Comparison of ENCODE assay signal across 30 mouse cellular contexts in genomic region chr3:98245892-98246291, GRCm38 (mm10). TPM values are rescaled to one million over a fixed set of nuclear protein-coding genes. Genes with fewer than 3 reads are reported as not detected.
DNase-seq lines count a peak whose midpoint lies in the region; ATAC-seq and TF ChIP-seq lines count a peak whose summit lies in the region.
"Had no signal": no experiment of that assay in that cellular context is flagged by ENCODE, and none has a peak within 500 bp of the region (broad histone marks: within the 10 kb centered on the region; RNA-seq: fewer than 3 reads in every experiment).

No protein-coding gene starts in this region.

- no peaks in the 10 kb centered on the region for H3K9me3 ChIP-seq in lung, embryonic 16.5 days (ENCODE audit: control insufficient read depth, low read length)
- no peaks in the 10 kb centered on the region for H3K9me3 ChIP-seq in intestine, postnatal 0 days (ENCODE audit: control insufficient read depth)
- no peaks in the 10 kb centered on the region for H3K9me3 ChIP-seq in stomach, embryonic 16.5 days (replicated peaks; ENCODE audit: control insufficient read depth, low read length)
- H3K9me3 ChIP-seq: heart, embryonic 10.5 days; hindbrain, embryonic 12.5 days; limb, embryonic 10.5 days; midbrain, embryonic 13.5 days; neural tube, embryonic 13.5 days had no signal

- no peak overlapping the region for H3K4me3 ChIP-seq in lung, embryonic 16.5 days (ENCODE audit: low read length)
- H3K4me3 ChIP-seq in lung, adult 2 months (replicated peaks; ENCODE audit: extremely low read depth, low read depth, low read length), result no peak overlapping the region
- H3K4me3 ChIP-seq in intestine, postnatal 0 days (ENCODE audit: low read depth, low read length), result no peak overlapping the region
- no peak overlapping the region for H3K4me3 ChIP-seq in stomach, embryonic 16.5 days (replicated peaks; ENCODE audit: low read length)
- H3K4me3 ChIP-seq: heart, embryonic 10.5 days; hindbrain, embryonic 12.5 days; limb, embryonic 10.5 days; midbrain, embryonic 13.5 days; neural tube, embryonic 13.5 days had no signal

- intact Hi-C loops in gastrocnemius, postnatal 14 days (cut with DNase I; ENCODE audit: low total_unique reads), result no loop called here

- H3K4me1 ChIP-seq in lung, embryonic 16.5 days (replicated peaks; ENCODE audit: control insufficient read depth, insufficient read depth, low read length), result no peaks in the 10 kb centered on the region
- H3K4me1 ChIP-seq in lung, adult 2 months (ENCODE audit: control insufficient read depth, insufficient read depth, low read length), result no peaks in the 10 kb centered on the region; the same call in 1 of the 2 replicates
- no peaks in the 10 kb centered on the region for H3K4me1 ChIP-seq in intestine, postnatal 0 days (replicated peaks; ENCODE audit: control insufficient read depth, insufficient read depth, low read length)
- H3K4me1 ChIP-seq in stomach, embryonic 16.5 days (ENCODE audit: control insufficient read depth, insufficient read depth, low read length), result no peaks in the 10 kb centered on the region; the same call in 1 of the 2 replicates
- H3K4me1 ChIP-seq: neural tube, embryonic 13.5 days had no signal

- WGBS in lung, embryonic 16.5 days, result 6% methylated on average over 8 of the region's 8 CpGs
- 24% methylated on average over 8 of the region's 8 CpGs for WGBS in lung, adult 2 months
- WGBS in intestine, postnatal 0 days, result 7% methylated on average over 8 of the region's 8 CpGs
- WGBS in stomach, embryonic 16.5 days, result 15% methylated on average over 8 of the region's 8 CpGs

- H3K36me3 ChIP-seq in lung, embryonic 16.5 days (ENCODE audit: control insufficient read depth, insufficient read depth, low read length), result no peaks in the 10 kb centered on the region
- H3K36me3 ChIP-seq in intestine, postnatal 0 days (ENCODE audit: control insufficient read depth, insufficient read depth), result no peaks in the 10 kb centered on the region
- no peaks in the 10 kb centered on the region for H3K36me3 ChIP-seq in stomach, embryonic 16.5 days (ENCODE audit: control insufficient read depth, insufficient read depth, low read length)
- H3K36me3 ChIP-seq: G1E; heart, embryonic 10.5 days; hindbrain, embryonic 12.5 days; limb, embryonic 10.5 days; midbrain, embryonic 13.5 days; neural tube, embryonic 13.5 days had no signal

- no peaks in the 10 kb centered on the region for H3K27me3 ChIP-seq in lung, embryonic 16.5 days (ENCODE audit: control insufficient read depth, insufficient read depth, low read depth, low read length)
- H3K27me3 ChIP-seq in intestine, postnatal 0 days (replicated peaks; ENCODE audit: control insufficient read depth, insufficient read depth, low read length), result no peaks in the 10 kb centered on the region
- H3K27me3 ChIP-seq in stomach, embryonic 16.5 days (ENCODE audit: control insufficient read depth, insufficient read depth, low read length), result no peaks in the 10 kb centered on the region
- H3K27me3 ChIP-seq: hindbrain, embryonic 12.5 days; neural tube, embryonic 13.5 days had no signal

- TF ChIP-seq CTCF in lung, adult 2 months (IDR thresholded peaks at IDR 0.05; ENCODE audit: insufficient read depth, low read length), result no peak
- no peak for TF ChIP-seq CTCF in intestine, postnatal 0 days (IDR thresholded peaks at IDR 0.05; ENCODE audit: low read depth)

- TF ChIP-seq POLR2A in lung, adult 2 months (IDR thresholded peaks at IDR 0.05; ENCODE audit: borderline replicate concordance, extremely low read depth, low read depth, low read length), result no peak

- 0 out of 2 replicates have a peak overlapping the region, but pooled peaks have one; percentile 7 for H3K4me2 ChIP-seq in lung, embryonic 16.5 days (ENCODE audit: low read depth, low read length)
- no peak overlapping the region for H3K4me2 ChIP-seq in intestine, postnatal 0 days (replicated peaks; ENCODE audit: low read depth)
- H3K4me2 ChIP-seq in stomach, embryonic 16.5 days (ENCODE audit: low read depth, low read length), result peak overlapping the region; percentile 16; the same call in 1 of the 2 replicates
- H3K4me2 ChIP-seq: hindbrain, embryonic 12.5 days; midbrain, embryonic 13.5 days; neural tube, embryonic 13.5 days had no signal

- H3K27ac ChIP-seq in lung, embryonic 16.5 days (ENCODE audit: low read length), result no peak overlapping the region; the same call in 1 of the 2 replicates
- H3K27ac ChIP-seq in intestine, postnatal 0 days (ENCODE audit: low read depth, low read length), result peak overlapping the region; percentile 74
- H3K27ac ChIP-seq in stomach, embryonic 16.5 days (ENCODE audit: low read length), result peak overlapping the region; percentile 51; the same call in 1 of the 2 replicates
- H3K27ac ChIP-seq: heart, embryonic 10.5 days; hindbrain, embryonic 12.5 days; limb, embryonic 10.5 days; midbrain, embryonic 13.5 days; neural tube, embryonic 13.5 days had no signal

- H3K9ac ChIP-seq in lung, embryonic 16.5 days (ENCODE audit: low read length), result no peak overlapping the region
- no peak overlapping the region for H3K9ac ChIP-seq in intestine, postnatal 0 days (ENCODE audit: low read depth, low read length)
- peak overlapping the region; percentile 19; the same call in 1 of the 2 replicates for H3K9ac ChIP-seq in stomach, embryonic 16.5 days (ENCODE audit: low read length)
- H3K9ac ChIP-seq: forebrain, postnatal 0 days; hindbrain, embryonic 12.5 days; midbrain, embryonic 13.5 days; neural tube, embryonic 13.5 days had no signal

- peak; percentile 31 for DNase-seq in embryo, embryonic 10 days (ENCODE audit: low spot score)
- no peak for DNase-seq in embryo, embryonic 10.5 days (ENCODE audit: low spot score)
- no peak for DNase-seq in lung, adult 2 months
- DNase-seq in spleen, postnatal 14 days (ENCODE audit: low spot score in 2 of 2), result no peak
- DNase-seq in gastrocnemius, postnatal 14 days, result no peak
- DNase-seq: adrenal gland, postnatal 14 days; cerebellum, postnatal 10 days; embryo, embryonic 11 days; forebrain, postnatal 0 days; lung, adult 18-20 months; right cerebral cortex, adult 18-20 months; thymus, postnatal 36 days had no signal

- ATAC-seq in lung, embryonic 16.5 days (ENCODE audit: low read depth), result no peak
- no peak for ATAC-seq in intestine, postnatal 0 days
- no peak; the same call in 1 of the 2 replicates for ATAC-seq in stomach, embryonic 16.5 days (ENCODE audit: insufficient read depth, low FRiP score)
- ATAC-seq: CD4-positive, CD25-positive, alpha-beta regulatory T cell, adult 4 months; forebrain, postnatal 0 days; inflammation-experienced regulatory T-cells, adult 6 months; midbrain, embryonic 13.5 days had no signal

RNA-seq across cellular contexts. Expression of gene Reg4, which starts 23.9 kb away (rescaled TPM):
- not detected in 2 replicates for polyA plus RNA-seq in lung, embryonic 16.5 days (2015; fragmentation: Nextera tagmentation; extraction: Ambion mirVana)
- 0.34 TPM in 1 of 2 replicates, not detected in the other for polyA plus RNA-seq in lung, adult 2 months (2012; rRNA removed)
- polyA plus RNA-seq in intestine, postnatal 0 days (2015; fragmentation: Nextera tagmentation; extraction: Ambion mirVana), result 90.6 and 144 TPM in 2 replicates
- 0.30 and 1.1 TPM in 2 replicates for polyA plus RNA-seq in stomach, embryonic 16.5 days (2015; fragmentation: Nextera tagmentation; extraction: Ambion mirVana)
- not detected for total RNA-seq in gastrocnemius, postnatal 14 days (2021)
- total RNA-seq: adrenal gland, postnatal 14 days; forebrain, postnatal 0 days; G1E; gastrocnemius, adult 18-20 months; layer of hippocampus, adult 18-20 months; left cerebral cortex, adult 18-20 months; megakaryocyte progenitor cell, adult 5-6 weeks had no signal
- polyA plus RNA-seq: brain, embryonic 14.5 days; CD4-positive, CD25-positive, alpha-beta regulatory T cell, adult 4 months; forebrain, postnatal 0 days; G1E; gonadal fat pad, adult 2 months; heart, embryonic 10.5 days; heart, postnatal 0 days; hindbrain, embryonic 12.5 days; inflammation-experienced regulatory T-cells, adult 6 months; limb, embryonic 10.5 days; midbrain, embryonic 13.5 days; neural tube, embryonic 13.5 days had no signal

RNA-seq across cellular contexts. Expression of gene Hmgcs2, which starts 34.3 kb away (rescaled TPM):
- 5.7 and 9.4 TPM in 2 replicates for polyA plus RNA-seq in lung, embryonic 16.5 days (2015; fragmentation: Nextera tagmentation; extraction: Ambion mirVana)
- polyA plus RNA-seq in lung, adult 2 months (2012; rRNA removed), result 12.8 and 14.4 TPM in 2 replicates
- polyA plus RNA-seq in intestine, postnatal 0 days (2015; fragmentation: Nextera tagmentation; extraction: Ambion mirVana), result 649 and 754 TPM in 2 replicates
- 91.5 and 93.3 TPM in 2 replicates for polyA plus RNA-seq in stomach, embryonic 16.5 days (2015; fragmentation: Nextera tagmentation; extraction: Ambion mirVana)
- total RNA-seq in gastrocnemius, postnatal 14 days (2021), result 1 to 10 TPM; 2.1 to 2.3 TPM
- total RNA-seq: G1E had no signal
- polyA plus RNA-seq: CD4-positive, CD25-positive, alpha-beta regulatory T cell, adult 4 months; G1E; inflammation-experienced regulatory T-cells, adult 6 months had no signal

Comparison
In these comparisons a context has a peak if more than half of its experiments do, and no peak if none do; other contexts are left out.
1. RNA of gene Reg4, which starts 23.9 kb away (polyA plus RNA-seq): 90.6 to 144 TPM in intestine, postnatal 0 days; 0.30 to 1.1 TPM in stomach, embryonic 16.5 days, not detected in lung, embryonic 16.5 days and 0.34 TPM in lung, adult 2 months; every median in the first group is over 10 times any median in the second.